Mouse (Mus musculus): ENCODE results near the gene Rnf7. TPM values are rescaled to one million over a fixed set of nuclear protein-coding genes. Genes with fewer than 3 reads are reported as not detected.
"Not testable (repeated sequence)": the region's sequence is repeated elsewhere in the genome, so short reads cannot be mapped to it uniquely, and the experiment has no call there.

Rnf7 gene
- total RNA-seq, 2 experiments from 2014 or later: 54.8 to 59.7 TPM

DNA sequence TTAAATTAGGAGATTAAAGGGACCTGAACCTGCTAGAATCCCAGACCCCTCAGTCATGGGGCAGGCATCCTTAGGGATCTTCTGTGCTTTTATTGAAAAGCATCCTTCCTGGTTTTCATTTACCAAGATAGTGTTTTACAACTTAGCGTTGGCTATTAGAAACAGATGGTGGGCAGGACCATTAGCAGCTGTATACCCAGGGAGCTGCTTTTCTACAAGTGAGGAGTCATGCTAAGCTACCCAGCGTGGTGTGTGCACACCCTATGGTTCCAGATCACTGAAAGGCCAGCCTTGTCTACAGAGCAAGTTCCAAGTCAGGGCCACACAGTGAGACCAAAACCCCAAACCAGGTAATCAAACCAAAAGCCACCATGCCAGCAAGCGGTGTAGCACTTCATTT is 6.1 kb downstream of the Rnf7 start:
- intact Hi-C loops (cut with DNase I): no loop called here
- DNase-seq (ENCODE audit: low spot score in 2 of 2): no peak

- intact Hi-C loops (cut with DNase I); DNase-seq (ENCODE audit: low spot score in 2 of 2): not testable (repeated sequence)
Observed at GRCm38 (mm10) chr9:96471681-96472080, 6.8 kb downstream of the Rnf7 start.

- no peak for DNase-seq (ENCODE audit: low spot score in 2 of 2)
- intact Hi-C loops (cut with DNase I): no loop called here
Observed at GRCm38 (mm10) chr9:96470266-96470974, 8.1 kb downstream of the Rnf7 start.

GRCm38 (mm10) chr9:96469556-96470265 is 8.8 kb downstream of the Rnf7 start:
- no peak for DNase-seq (ENCODE audit: low spot score in 2 of 2)
- intact Hi-C loops (cut with DNase I): no loop called here

GRCm38 (mm10) chr9:96463708-96464107 is 14.8 kb downstream of the Rnf7 start:
- no peak for DNase-seq (ENCODE audit: low spot score in 2 of 2)
- intact Hi-C loops (cut with DNase I): no loop called here

DNA sequence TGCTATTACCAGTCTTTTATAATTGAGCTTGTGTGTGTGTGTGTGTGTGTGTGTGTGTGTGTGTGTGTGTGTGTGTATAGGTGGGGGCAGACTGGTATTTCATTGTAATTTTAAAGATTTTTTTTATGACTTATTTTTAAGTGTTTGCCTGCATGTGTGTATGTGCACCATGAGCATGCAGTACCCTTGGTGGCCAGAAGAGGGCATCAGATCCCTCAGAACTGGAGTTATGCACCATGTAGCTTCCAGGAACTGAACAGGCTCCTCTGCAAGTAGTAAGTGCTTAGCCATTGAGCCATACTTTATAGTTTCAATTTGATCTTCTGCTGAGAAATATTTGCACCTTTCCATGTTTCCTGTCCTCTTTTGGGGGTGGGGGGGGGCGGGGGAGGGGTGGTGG is 16.9 kb downstream of the Rnf7 start:
- intact Hi-C loops (cut with DNase I): no loop called here
- no peak for DNase-seq (ENCODE audit: low spot score in 2 of 2)

GRCm38 (mm10) chr9:96460117-96460865 is 18.2 kb downstream of the Rnf7 start:
- no peak for DNase-seq (ENCODE audit: low spot score in 2 of 2)
- intact Hi-C loops (cut with DNase I): no loop called here

- intact Hi-C loops (cut with DNase I): no loop called here
- DNase-seq (ENCODE audit: low spot score in 2 of 2): no peak
Observed at GRCm38 (mm10) chr9:96455618-96456017, 22.9 kb downstream of the Rnf7 start.

DNA sequence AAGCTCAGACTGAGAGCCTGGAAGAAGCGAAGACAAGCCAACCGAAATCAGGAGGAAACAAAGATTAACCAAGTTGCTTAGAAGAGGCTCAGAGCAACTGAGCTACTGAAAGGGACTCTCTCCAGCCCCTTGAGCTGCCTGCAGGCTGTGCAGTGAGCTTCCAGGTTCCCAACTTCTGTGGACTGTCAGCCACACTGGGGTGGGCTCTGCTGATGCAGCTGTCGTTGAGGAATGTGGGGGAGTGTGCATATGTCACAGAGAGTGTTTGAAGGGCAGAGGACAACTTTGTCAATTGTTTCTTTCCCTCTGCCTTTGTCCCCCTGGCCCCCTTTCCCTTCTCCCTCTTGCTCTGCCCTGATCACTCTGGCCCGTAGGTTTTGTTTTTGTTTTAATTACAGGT is 25.5 kb downstream of the Rnf7 start:
- intact Hi-C loops (cut with DNase I): no loop called here
- DNase-seq (ENCODE audit: low spot score in 2 of 2): no peak

- intact Hi-C loops (cut with DNase I): no loop called here
- DNase-seq (ENCODE audit: low spot score in 2 of 2): no peak
Observed at GRCm38 (mm10) chr9:96450900-96451720, 27.4 kb downstream of the Rnf7 start.

- intact Hi-C loops (cut with DNase I): no loop called here
- DNase-seq (ENCODE audit: low spot score in 2 of 2): no peak
Observed at GRCm38 (mm10) chr9:96449514-96449913, 29.0 kb downstream of the Rnf7 start.

- intact Hi-C loops (cut with DNase I): no loop called here
- no peak for DNase-seq (ENCODE audit: low spot score in 2 of 2)
Observed at GRCm38 (mm10) chr9:96445351-96445750, 33.1 kb downstream of the Rnf7 start.

GRCm38 (mm10) chr9:96442081-96442480 is 36.4 kb downstream of the Rnf7 start:
- DNase-seq (ENCODE audit: low spot score in 2 of 2): no peak
- intact Hi-C loops (cut with DNase I): no loop called here

- intact Hi-C loops (cut with DNase I): no loop called here
- no peak for DNase-seq (ENCODE audit: low spot score in 2 of 2)
Observed at GRCm38 (mm10) chr9:96438334-96438871, 40.1 kb downstream of the Rnf7 start.

DNA sequence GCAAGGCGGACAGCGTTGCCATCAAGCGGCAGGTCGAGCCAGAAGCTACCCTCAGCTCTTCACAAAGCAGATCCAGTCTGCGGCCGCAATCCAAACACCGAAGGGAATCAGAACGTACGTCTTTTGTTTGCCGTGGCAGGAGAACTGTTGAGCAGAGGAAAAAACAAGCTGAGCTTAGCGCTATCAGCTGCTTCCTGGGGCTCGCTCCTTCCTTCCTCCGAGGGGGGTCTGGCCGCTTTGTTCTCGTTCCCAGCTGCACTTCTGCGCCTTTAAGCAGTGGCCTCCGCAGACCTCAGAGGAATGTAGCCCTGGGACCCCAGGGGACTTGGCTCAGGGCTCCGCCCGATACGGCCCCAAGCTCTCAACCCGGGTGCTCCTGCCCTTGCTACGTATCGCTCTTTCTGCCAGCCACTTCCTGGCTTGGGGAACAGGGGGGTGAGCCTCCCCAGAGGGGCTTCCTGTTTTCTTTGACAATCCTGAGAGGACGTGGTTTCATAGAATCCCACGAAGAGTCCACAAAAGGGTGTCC is 40.6 kb downstream of the Rnf7 start:
- peak in 1 of 2 experiments; percentile 48 for DNase-seq (ENCODE audit: low spot score in 2 of 2)
- intact Hi-C loops (cut with DNase I): no loop called here

GRCm38 (mm10) chr9:96436901-96437804 is 41.3 kb downstream of the Rnf7 start:
- intact Hi-C loops (cut with DNase I): no loop called here
- DNase-seq (ENCODE audit: low spot score in 2 of 2): peak in 1 of 2 experiments; percentile 15

DNA sequence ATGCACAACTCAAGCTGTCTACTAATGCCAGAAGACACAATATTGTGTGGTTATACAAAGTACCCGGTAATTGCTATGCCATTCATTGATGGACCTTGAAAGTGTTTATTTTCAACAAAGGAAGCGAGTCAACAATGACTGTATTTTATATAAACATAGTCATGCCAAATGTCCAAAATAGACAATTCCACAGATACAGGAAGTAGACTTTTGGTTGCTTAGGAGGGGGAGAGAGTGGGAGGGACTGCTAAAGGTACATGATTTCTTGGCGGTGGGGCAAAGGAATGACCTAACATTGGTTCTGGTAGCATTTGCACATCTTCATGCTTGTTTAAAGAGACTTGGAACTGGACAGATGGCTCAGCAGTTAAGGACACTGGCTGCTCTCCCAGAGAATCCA is 45.9 kb downstream of the Rnf7 start:
- intact Hi-C loops (cut with DNase I): no loop called here
- DNase-seq (ENCODE audit: low spot score in 2 of 2): no peak

DNA sequence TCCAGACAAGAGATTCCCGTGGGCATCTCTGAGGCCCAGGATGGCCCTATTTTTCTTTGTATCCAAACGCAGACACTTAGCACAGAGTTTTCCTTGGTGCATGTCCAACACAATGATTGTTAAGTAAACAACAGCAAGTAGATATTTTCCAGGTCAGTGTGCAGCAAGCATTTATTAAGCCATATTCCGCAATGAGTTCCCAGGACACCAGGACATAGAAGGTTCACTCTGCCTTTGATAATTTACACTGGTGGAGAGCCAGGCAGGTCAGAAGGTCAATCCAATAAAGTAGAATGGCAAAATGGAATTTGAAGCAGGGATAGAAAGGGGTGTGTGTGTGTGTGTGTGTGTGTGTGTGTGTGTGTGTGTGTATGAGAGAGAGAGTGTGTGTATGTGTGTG is 47.4 kb downstream of the Rnf7 start:
- intact Hi-C loops (cut with DNase I): no loop called here
- no peak for DNase-seq (ENCODE audit: low spot score in 2 of 2)

Data from left cerebral cortex, postnatal 14 days (tissue).